ENCODE assay signal across 7 mouse cellular contexts in genomic region chr1:93114713-93115463, GRCm38 (mm10). TPM values are rescaled to one million over a fixed set of nuclear protein-coding genes. Genes with fewer than 3 reads are reported as not detected.
DNase-seq lines count a peak whose midpoint lies in the region; ATAC-seq lines count a peak whose summit lies in the region.

No protein-coding gene starts in this region.

- peak; percentile 99 for ATAC-seq in hindbrain, embryonic 16.5 days

- WGBS in hindbrain, embryonic 16.5 days: 21% methylated on average over 21 of the region's 21 CpGs
- 31% methylated on average over 21 of the region's 21 CpGs for WGBS in macrophage (ENCODE audit: missing documents)

- H3K9ac ChIP-seq in hindbrain, embryonic 16.5 days (ENCODE audit: low read depth, low read length): peak overlapping the region; percentile 67

- peak overlapping the region; percentile 60 for H3K27ac ChIP-seq in hindbrain, embryonic 16.5 days (ENCODE audit: low read depth, low read length)
- H3K27ac ChIP-seq in macrophage: no peak overlapping the region

- DNase-seq in ZHBTc4 (ENCODE audit: low read depth, low spot score): peak; percentile 97
- DNase-seq in cerebellum, adult 18-20 months: peak; percentile 73 to 90
- peak; percentile 92 for DNase-seq in forelimb bud, embryonic 11.5 days (ENCODE audit: low read depth, low spot score)
- DNase-seq in left cerebral cortex, adult 18-20 months (ENCODE audit: low spot score in 2 of 2): peak; percentile 75 to 84
- peak; percentile 78 to 86 for DNase-seq in right cerebral cortex, postnatal 36 days (ENCODE audit: low spot score in 2 of 2)

- no peaks in the 10 kb centered on the region for H3K27me3 ChIP-seq in hindbrain, embryonic 16.5 days (replicated peaks; ENCODE audit: control insufficient read depth, insufficient read depth, low read length)

- H3K4me2 ChIP-seq in hindbrain, embryonic 16.5 days (ENCODE audit: low read length): peak overlapping the region; percentile 81

- no peaks in the 10 kb centered on the region for H3K36me3 ChIP-seq in hindbrain, embryonic 16.5 days (ENCODE audit: control insufficient read depth, insufficient read depth, low read length)
- no peaks in the 10 kb centered on the region for H3K36me3 ChIP-seq in macrophage (ENCODE audit: inconsistent target)

- peak overlapping the region; percentile 43 for H3K4me3 ChIP-seq in hindbrain, embryonic 16.5 days (ENCODE audit: low read length)
- peak overlapping the region; percentile 23; the same call in 1 of the 2 replicates for H3K4me3 ChIP-seq in macrophage (ENCODE audit: inconsistent target)

- no peaks in the 10 kb centered on the region for H3K79me2 ChIP-seq in macrophage (ENCODE audit: inconsistent target)

- H3K4me1 ChIP-seq in hindbrain, embryonic 16.5 days (ENCODE audit: control insufficient read depth, insufficient read depth, low read depth, low read length): peaks cover 8% of the 10 kb centered on the region

- no peaks in the 10 kb centered on the region; the same call in 1 of the 2 replicates for H3K9me3 ChIP-seq in hindbrain, embryonic 16.5 days (ENCODE audit: control insufficient read depth, low read length)

RNA-seq across cellular contexts. Expression of gene Kif1a, which starts 13.1 kb away (rescaled TPM):
- polyA plus RNA-seq in hindbrain, embryonic 16.5 days (2015; fragmentation: Nextera tagmentation; extraction: Ambion mirVana): 497 and 573 TPM in 2 replicates
- total RNA-seq in left cerebral cortex, adult 18-20 months (2021): 100 to 1,000 TPM; 735 to 776 TPM
- 1 to 10 TPM in 25 of 26 experiments, under 1 TPM in 1; 1.00 to 7.3 (median 2.5) TPM for total RNA-seq in macrophage (2018; cell fraction: chromatin; rRNA removed)
- total RNA-seq in macrophage (2018; cell fraction: cytosol; rRNA removed): under 1 TPM; 0.26 to 0.88 (median 0.47) TPM
- 1 to 10 TPM in 12 of 26 experiments, under 1 TPM in 14; 0.34 to 4.8 (median 0.98) TPM for total RNA-seq in macrophage (2018; cell fraction: nucleus; rRNA removed)
- polyA plus RNA-seq in macrophage (2018): 0.25 to 2.8 TPM (median 0.27 TPM) in 3 replicates

RNA-seq across cellular contexts. Expression of gene Agxt, which starts 20.2 kb away (rescaled TPM):
- not detected in 2 replicates for polyA plus RNA-seq in hindbrain, embryonic 16.5 days (2015; fragmentation: Nextera tagmentation; extraction: Ambion mirVana)
- not detected for total RNA-seq in left cerebral cortex, adult 18-20 months (2021)
- not detected for total RNA-seq in macrophage (2018; cell fraction: chromatin; rRNA removed)
- total RNA-seq in macrophage (2018; cell fraction: cytosol; rRNA removed): not detected
- total RNA-seq in macrophage (2018; cell fraction: nucleus; rRNA removed): not detected
- not detected in 3 replicates for polyA plus RNA-seq in macrophage (2018)

RNA-seq across cellular contexts. Expression of gene 2310007B03Rik, which starts 45.9 kb away (rescaled TPM):
- polyA plus RNA-seq in hindbrain, embryonic 16.5 days (2015; fragmentation: Nextera tagmentation; extraction: Ambion mirVana): 0.40 and 0.54 TPM in 2 replicates
- total RNA-seq in left cerebral cortex, adult 18-20 months (2021): not detected
- total RNA-seq in macrophage (2018; cell fraction: chromatin; rRNA removed): not detected
- not detected for total RNA-seq in macrophage (2018; cell fraction: cytosol; rRNA removed)
- not detected for total RNA-seq in macrophage (2018; cell fraction: nucleus; rRNA removed)
- not detected in 3 replicates for polyA plus RNA-seq in macrophage (2018)

RNA-seq across cellular contexts. Expression of gene Crocc2, which starts 53.6 kb away (rescaled TPM):
- polyA plus RNA-seq in hindbrain, embryonic 16.5 days (2015; fragmentation: Nextera tagmentation; extraction: Ambion mirVana): 0.43 and 0.51 TPM in 2 replicates
- under 1 TPM; 0.07 to 0.16 TPM for total RNA-seq in left cerebral cortex, adult 18-20 months (2021)
- not detected for total RNA-seq in macrophage (2018; cell fraction: chromatin; rRNA removed)
- not detected for total RNA-seq in macrophage (2018; cell fraction: cytosol; rRNA removed)
- total RNA-seq in macrophage (2018; cell fraction: nucleus; rRNA removed): not detected
- not detected in 3 replicates for polyA plus RNA-seq in macrophage (2018)

Comparison
In these comparisons a context has a peak if more than half of its experiments do, and no peak if none do; other contexts are left out.
1. RNA of gene Kif1a, which starts 13.1 kb away (polyA plus RNA-seq): 497 to 573 TPM in hindbrain, embryonic 16.5 days; 0.25 to 2.8 TPM in macrophage; every median in the first group is over 100 times any median in the second.
2. Peak in every context shown above with its lines, with median percentiles within 50 percentile points of each other: DNase-seq.